Mouse (Mus musculus): ENCODE measurements around the gene Map3k6.

DNA sequence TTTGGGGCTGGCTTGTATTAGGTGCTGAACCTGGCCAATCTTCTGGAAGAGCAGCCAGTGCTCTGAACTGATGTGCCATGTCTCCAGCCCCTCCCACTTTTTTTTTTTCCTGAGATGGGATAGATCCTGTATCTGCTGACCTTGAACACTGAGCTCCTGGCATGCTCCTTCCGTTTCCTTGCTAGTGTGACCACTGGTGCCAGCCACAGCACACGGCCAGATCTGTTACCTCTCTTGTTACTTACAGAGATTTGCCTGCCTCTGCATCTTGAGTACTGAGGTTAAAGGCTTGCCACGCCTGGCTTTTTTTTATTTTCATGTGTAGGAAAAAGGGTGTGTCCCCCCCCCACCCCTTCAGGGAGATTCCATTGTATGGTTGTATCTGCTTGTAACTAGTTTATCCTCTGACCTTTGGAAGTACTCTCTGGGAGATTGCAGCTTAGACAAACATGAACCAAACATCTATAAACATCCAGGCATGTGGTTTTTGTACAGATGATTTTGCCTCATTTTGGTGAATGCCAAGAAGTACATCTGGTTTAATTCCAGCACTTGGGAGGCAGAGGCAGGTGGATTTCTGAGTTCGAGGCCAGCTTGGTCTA is 46.0 kb downstream of the Map3k6 start:
- TF ChIP-seq POLR2A (IDR thresholded peaks at IDR 0.05; ENCODE audit: control insufficient read depth, low read depth, low read length) (no peak), CTCF (IDR thresholded peaks at IDR 0.05; ENCODE audit: control insufficient read depth, insufficient read depth, insufficient replicate concordance, low read depth, low read length) (no peak)

Measured in testis, adult 2 months (tissue).